Mouse (Mus musculus) lung, embryonic 14.5 days (tissue): ENCODE results near the gene Tanc1. TPM values are rescaled to one million over a fixed set of nuclear protein-coding genes. Genes with fewer than 3 reads are reported as not detected.

Source experiments
- ATAC-seq: fragments of 200-750 bp; cut with Nextera tagmentation; 2 replicates; pipeline ENCODE4 v1.8.0; 2017; ENCODE audit warnings: mild to moderate bottlenecking, moderate TSS enrichment, moderate library complexity; ENCODE audit not compliant: insufficient read depth
- DNase-seq: peaks from one replicate; pipeline ENCODE4 v3.0.0-alpha.2; 2015
- H3K27ac ChIP-seq: fragments of 300-500 bp; sonication (generic); 2 replicates; pipeline ENCODE4 v1.5.1; 2014; ENCODE audit warnings: low read depth, mild to moderate bottlenecking, moderate library complexity
- H3K27me3 ChIP-seq: fragments of 300-500 bp; sonication (generic); 2 replicates; pipeline ENCODE4 v1.6.1; 2014; ENCODE audit warnings: low read length, control low read depth; ENCODE audit not compliant: insufficient read depth
- H3K36me3 ChIP-seq: fragments of 300-500 bp; sonication (generic); 2 replicates; pipeline ENCODE4 v1.6.1; 2014; ENCODE audit warnings: control low read depth; ENCODE audit not compliant: insufficient read depth
- H3K4me1 ChIP-seq: fragments of 300-500 bp; sonication (generic); 2 replicates; pipeline ENCODE4 v1.6.1; 2014; ENCODE audit warnings: antibody characterized with exemption, control low read depth; ENCODE audit not compliant: insufficient read depth
- H3K4me2 ChIP-seq: fragments of 300-500 bp; sonication (generic); 2 replicates; pipeline ENCODE4 v1.6.1; 2014; ENCODE audit warnings: mild to moderate bottlenecking
- H3K4me3 ChIP-seq: fragments of 300-500 bp; sonication (generic); 2 replicates; pipeline ENCODE4 v1.5.1; 2014; ENCODE audit warnings: low read depth, low read length
- H3K9ac ChIP-seq: fragments of 300-500 bp; sonication (generic); 2 replicates; pipeline ENCODE4 v1.6.1; 2014
- H3K9me3 ChIP-seq: fragments of 300-500 bp; sonication (generic); 2 replicates; pipeline ENCODE4 v1.6.1; 2016; ENCODE audit warnings: low read depth, low read length, control low read depth
- CTCF ChIP-seq: IDR thresholded peaks from 2 replicates; pipeline ENCODE4 v1.5.1; 2016; ENCODE audit warnings: antibody characterized with exemption, low read depth
- WGBS: fragments of 180-500 bp; shearing (Covaris S2); extraction: QIAGEN DNeasy Blood & Tissue Kit; methylation state at CpG from one replicate; pipeline ENCODE4 v1.1.7; 2014; 5-methylcytosine and 5-hydroxymethylcytosine counted together
- polyA plus RNA-seq: library from polyadenylated mRNA; unstranded; fragments of >200 nt; fragmentation: Nextera tagmentation; extraction: Ambion mirVana; gene quantifications from 2 replicates; pipeline ENCODE4 v1.2.1, GENCODE M21; 2014

The Tanc1 gene
- polyA plus RNA-seq, 1 experiment from 2014 or later = 31.0 TPM

DNA sequence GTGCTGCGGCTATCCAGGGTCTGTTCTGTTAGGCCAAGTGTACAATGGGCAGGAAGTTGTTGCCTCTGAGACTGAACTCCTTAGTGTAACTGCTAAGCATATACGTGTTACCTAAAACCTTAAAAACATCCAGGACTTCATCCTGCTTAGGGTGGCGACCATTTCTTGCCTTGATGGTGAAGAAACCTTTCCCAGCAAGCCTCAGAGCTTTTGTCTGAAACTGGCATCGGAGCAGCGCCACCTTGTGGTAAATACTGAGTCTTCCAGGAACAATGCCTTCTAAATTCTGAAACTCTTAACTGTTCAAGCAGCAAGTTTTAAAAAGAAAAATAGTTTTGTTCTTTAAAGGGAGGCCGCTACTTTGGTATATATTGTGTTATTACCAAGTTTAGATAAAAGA, 133.6 kb downstream of the Tanc1 start:
- peak; percentile 80 for TF ChIP-seq CTCF
- no peaks in the 10 kb centered on the region for H3K9me3 ChIP-seq
- H3K27me3 ChIP-seq = no peaks in the 10 kb centered on the region
- no peak overlapping the region for H3K9ac ChIP-seq
- DNase-seq (peak; percentile 90), ATAC-seq (no peak)
- H3K36me3 ChIP-seq = no peaks in the 10 kb centered on the region
- no peak overlapping the region for H3K27ac ChIP-seq
- WGBS = 31% methylated on average over 6 of the region's 6 CpGs
- peaks cover 11% of the 10 kb centered on the region; the same call in 1 of the 2 replicates for H3K4me1 ChIP-seq
- no peak overlapping the region for H3K4me3 ChIP-seq
- H3K4me2 ChIP-seq = no peak overlapping the region

DNA sequence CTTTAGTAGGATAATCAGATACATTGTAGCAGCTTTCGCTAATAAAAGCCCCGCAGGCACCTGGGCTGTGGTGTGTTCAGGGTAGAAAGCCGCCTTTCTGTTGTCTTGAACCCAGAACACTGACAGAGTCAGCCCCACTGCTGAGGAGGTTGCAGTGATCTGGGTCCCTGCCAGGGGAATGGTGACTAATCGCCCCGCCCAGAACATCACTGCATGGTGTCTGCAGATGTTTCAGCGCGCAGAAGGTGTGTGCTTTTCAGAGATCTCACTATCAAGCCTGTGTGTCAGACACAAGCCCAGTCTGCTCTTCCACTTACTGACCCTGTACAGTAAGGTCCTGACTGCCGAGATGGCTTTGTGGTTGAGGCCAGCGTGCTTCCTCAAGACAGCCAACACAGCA, 134.2 kb downstream of the Tanc1 start:
- ATAC-seq (no peak), DNase-seq (no peak)
- H3K9me3 ChIP-seq = no peaks in the 10 kb centered on the region
- no peak overlapping the region for H3K9ac ChIP-seq
- no peak for TF ChIP-seq CTCF
- H3K4me2 ChIP-seq = no peak overlapping the region
- no peaks in the 10 kb centered on the region for H3K36me3 ChIP-seq
- H3K4me1 ChIP-seq = peaks cover 11% of the 10 kb centered on the region; the same call in 1 of the 2 replicates
- no peaks in the 10 kb centered on the region for H3K27me3 ChIP-seq
- WGBS = 69% methylated on average over 9 of the region's 9 CpGs
- no peak overlapping the region for H3K27ac ChIP-seq
- no peak overlapping the region for H3K4me3 ChIP-seq

- ATAC-seq (no peak), DNase-seq (no peak)
- no peak overlapping the region for H3K4me3 ChIP-seq
- no peak overlapping the region for H3K4me2 ChIP-seq
- H3K36me3 ChIP-seq = no peaks in the 10 kb centered on the region
- peaks cover 1% of the 10 kb centered on the region; the same call in 1 of the 2 replicates for H3K4me1 ChIP-seq
- H3K9ac ChIP-seq = no peak overlapping the region
- WGBS = 82% methylated on average over 9 of the region's 9 CpGs
- no peaks in the 10 kb centered on the region for H3K9me3 ChIP-seq
- no peaks in the 10 kb centered on the region for H3K27me3 ChIP-seq
- H3K27ac ChIP-seq = no peak overlapping the region
- TF ChIP-seq CTCF = no peak
These were observed 135.9 kb downstream of the Tanc1 start for GRCm38 (mm10) chr2:59747757-59748156.

- no peak overlapping the region for H3K27ac ChIP-seq
- no peak overlapping the region for H3K4me3 ChIP-seq
- no peaks in the 10 kb centered on the region for H3K27me3 ChIP-seq
- DNase-seq = peak; percentile 16
- 33% methylated on average over 10 of the region's 10 CpGs for WGBS
- H3K4me1 ChIP-seq = no peaks in the 10 kb centered on the region; the same call in 1 of the 2 replicates
- no peaks in the 10 kb centered on the region for H3K36me3 ChIP-seq
- no peak for TF ChIP-seq CTCF
- no peak for ATAC-seq
- no peak overlapping the region for H3K4me2 ChIP-seq
- H3K9ac ChIP-seq = no peak overlapping the region
- no peaks in the 10 kb centered on the region for H3K9me3 ChIP-seq
These were observed 137.5 kb downstream of the Tanc1 start for GRCm38 (mm10) chr2:59749371-59749770.

DNA sequence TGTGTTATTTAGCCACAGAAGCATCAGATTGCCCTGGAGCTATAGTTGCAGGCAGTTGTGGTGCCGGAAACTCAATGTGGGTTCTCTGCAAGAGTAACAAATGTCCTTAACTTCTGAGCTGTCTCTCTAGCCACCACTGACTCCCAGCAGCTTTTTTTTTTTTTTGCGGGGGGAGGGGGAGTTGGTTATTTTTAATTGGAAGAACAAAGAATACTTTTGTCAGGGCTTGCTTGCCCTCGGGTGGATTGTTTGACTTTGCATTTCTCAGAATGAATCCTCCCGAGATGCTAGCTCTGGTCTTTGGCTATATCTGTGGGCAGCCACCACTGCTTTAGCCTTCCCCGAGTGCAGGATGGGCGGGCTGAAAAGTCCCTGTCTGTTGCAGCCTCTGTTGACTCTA, 139.3 kb downstream of the Tanc1 start:
- Histone ChIP-seq H3K9me3 (no peaks in the 10 kb centered on the region), H3K9ac (no peak overlapping the region), H3K4me1 (no peaks in the 10 kb centered on the region; the same call in 1 of the 2 replicates), H3K27me3 (no peaks in the 10 kb centered on the region), H3K4me3 (no peak overlapping the region), H3K36me3 (no peaks in the 10 kb centered on the region), H3K27ac (no peak overlapping the region), H3K4me2 (no peak overlapping the region)
- TF ChIP-seq CTCF = no peak
- 66% methylated on average over 6 of the region's 6 CpGs for WGBS
- ATAC-seq (no peak), DNase-seq (no peak)

DNA sequence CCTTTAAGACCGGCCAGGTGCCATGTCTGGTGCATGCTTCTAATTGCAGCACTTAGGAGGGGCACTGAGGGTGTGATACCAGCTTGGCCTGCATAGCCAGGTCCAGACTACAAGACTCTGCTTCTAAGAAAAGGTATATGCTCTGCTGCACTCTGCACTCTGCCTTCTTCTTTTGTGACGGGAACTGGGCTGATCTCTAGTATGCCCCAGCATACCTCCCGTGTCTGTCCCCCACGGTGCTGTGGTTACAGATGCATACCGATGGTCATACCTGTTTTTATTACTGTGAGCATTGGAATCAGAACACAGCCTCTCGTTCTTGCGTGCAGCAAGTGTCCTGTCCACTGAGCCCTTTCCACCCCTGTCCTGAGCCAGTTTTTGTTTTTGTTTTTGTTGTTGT, 140.3 kb downstream of the Tanc1 start:
- H3K27me3 ChIP-seq = no peaks in the 10 kb centered on the region
- 89% methylated on average over 7 of the region's 7 CpGs for WGBS
- no peak overlapping the region for H3K27ac ChIP-seq
- ATAC-seq (no peak), DNase-seq (no peak)
- H3K36me3 ChIP-seq = no peaks in the 10 kb centered on the region
- H3K4me1 ChIP-seq = no peaks in the 10 kb centered on the region
- no peaks in the 10 kb centered on the region for H3K9me3 ChIP-seq
- no peak overlapping the region for H3K4me2 ChIP-seq
- H3K4me3 ChIP-seq = no peak overlapping the region
- TF ChIP-seq CTCF = no peak
- no peak overlapping the region for H3K9ac ChIP-seq

DNA sequence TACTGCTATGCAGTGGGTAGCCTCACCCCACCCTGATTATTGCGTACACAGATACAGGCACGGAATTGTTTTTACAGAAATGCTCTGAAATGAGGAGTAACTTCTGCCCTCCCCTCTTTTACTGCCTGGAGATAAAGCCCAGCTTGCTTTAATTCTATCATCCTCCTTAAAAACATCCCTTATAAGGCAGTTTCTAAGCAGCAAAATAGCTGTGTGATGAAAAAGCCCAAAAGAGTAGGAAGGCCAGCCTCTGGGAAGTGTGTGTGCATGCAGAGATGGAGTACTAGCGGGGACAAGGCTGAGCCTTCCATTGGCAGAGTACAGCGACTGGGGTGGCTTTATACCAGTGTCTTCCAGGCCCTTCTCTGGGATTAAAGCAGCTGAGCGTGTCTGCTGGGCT, 140.9 kb downstream of the Tanc1 start:
- H3K9ac ChIP-seq = no peak overlapping the region
- H3K36me3 ChIP-seq = no peaks in the 10 kb centered on the region
- H3K27ac ChIP-seq = no peak overlapping the region; the same call in 1 of the 2 replicates
- 69% methylated on average over 5 of the region's 5 CpGs for WGBS
- DNase-seq = no peak
- H3K9me3 ChIP-seq = no peaks in the 10 kb centered on the region
- H3K4me1 ChIP-seq = no peaks in the 10 kb centered on the region
- ATAC-seq = no peak
- no peak for TF ChIP-seq CTCF
- H3K4me3 ChIP-seq = no peak overlapping the region
- no peaks in the 10 kb centered on the region for H3K27me3 ChIP-seq
- H3K4me2 ChIP-seq = no peak overlapping the region
